Mouse (Mus musculus) intestine, embryonic 16.5 days (tissue): Measurements from ENCODE around the gene Igflr1. TPM values are rescaled to one million over a fixed set of nuclear protein-coding genes. Genes with fewer than 3 reads are reported as not detected.
A peak's percentile ranks its signal among the peaks of the same experiment; 100 is the strongest.

Experiments
- ATAC-seq: fragments of 200-750 bp; cut with Nextera tagmentation; 2 replicates; pipeline ENCODE4 v1.8.0; 2017; ENCODE audit warnings: moderate TSS enrichment, moderate library complexity
- H3K27ac ChIP-seq: fragments of 300-500 bp; sonication (generic); 2 replicates; pipeline ENCODE4 v1.5.1; 2014; ENCODE audit warnings: mild to moderate bottlenecking, low read length
- H3K27me3 ChIP-seq: fragments of 300-500 bp; sonication (generic); replicated peaks from 2 replicates; pipeline ENCODE4 v1.6.1; 2014; ENCODE audit warnings: low read length, control low read depth, mixed read lengths; ENCODE audit not compliant: control insufficient read depth, insufficient read depth
- H3K36me3 ChIP-seq: fragments of 300-500 bp; sonication (generic); 2 replicates; pipeline ENCODE4 v1.6.1; 2014; ENCODE audit warnings: low read length, control low read depth; ENCODE audit not compliant: control insufficient read depth, insufficient read depth
- H3K4me1 ChIP-seq: fragments of 300-500 bp; sonication (generic); 2 replicates; pipeline ENCODE4 v1.6.1; 2014; ENCODE audit warnings: low read length, control low read depth, mixed read lengths; ENCODE audit not compliant: control insufficient read depth, insufficient read depth
- H3K4me2 ChIP-seq: fragments of 300-500 bp; sonication (generic); 2 replicates; pipeline ENCODE4 v1.6.1; 2014; ENCODE audit warnings: low read depth, low read length, control low read depth
- H3K4me3 ChIP-seq: fragments of 300-500 bp; sonication (generic); 2 replicates; pipeline ENCODE4 v1.5.1; 2014; ENCODE audit warnings: mild to moderate bottlenecking, low read length
- H3K9ac ChIP-seq: fragments of 300-500 bp; sonication (generic); 2 replicates; pipeline ENCODE4 v1.6.1; 2014; ENCODE audit warnings: low read depth, low read length
- H3K9me3 ChIP-seq: fragments of 300-500 bp; sonication (generic); 2 replicates; pipeline ENCODE4 v1.6.1; 2016; ENCODE audit warnings: low read length, control low read depth; ENCODE audit not compliant: control insufficient read depth
- WGBS: fragments of 180-500 bp; shearing (Covaris S2); extraction: QIAGEN DNeasy Blood & Tissue Kit; methylation state at CpG from one replicate; pipeline ENCODE4 v1.1.7; 2014; 5-methylcytosine and 5-hydroxymethylcytosine counted together
- polyA plus RNA-seq: library from polyadenylated mRNA; unstranded; fragments of >200 nt; fragmentation: Nextera tagmentation; extraction: Ambion mirVana; gene quantifications from 2 replicates; pipeline ENCODE4 v1.2.1, GENCODE M21; 2015

The Igflr1 gene
- 3.7 and 5.4 TPM in 2 replicates for polyA plus RNA-seq

- no peaks in the 10 kb centered on the region for H3K27me3 ChIP-seq
- no peak for ATAC-seq
- H3K36me3 ChIP-seq = peaks cover 21% of the 10 kb centered on the region
- H3K9me3 ChIP-seq = no peaks in the 10 kb centered on the region
- no peak within 1 kb of the TSS for H3K4me3 ChIP-seq
- no peak within 1 kb of the TSS for H3K4me2 ChIP-seq
- H3K27ac ChIP-seq = no peak within 1 kb of the TSS
- H3K9ac ChIP-seq = no peak within 1 kb of the TSS
- H3K4me1 ChIP-seq = peaks cover 10% of the 10 kb centered on the region
- 95% methylated on average over 12 of the region's 12 CpGs for WGBS
Observed at GRCm38 (mm10) chr7:30564970-30565571, at the start of gene Igflr1. Gene Igflr1, plus strand, starts transcription at chr7:30565427.

- H3K27ac ChIP-seq = no peak overlapping the region
- H3K36me3 ChIP-seq = no peaks in the 10 kb centered on the region
- 46% methylated on average over 8 of the region's 8 CpGs for WGBS
- no peak for ATAC-seq
- no peaks in the 10 kb centered on the region for H3K4me1 ChIP-seq
- H3K9ac ChIP-seq = no peak overlapping the region
- H3K4me3 ChIP-seq = no peak overlapping the region
- H3K9me3 ChIP-seq = no peaks in the 10 kb centered on the region
- no peaks in the 10 kb centered on the region for H3K27me3 ChIP-seq
- no peak overlapping the region for H3K4me2 ChIP-seq
Observed at GRCm38 (mm10) chr7:30518325-30518724, 46.9 kb upstream of the Igflr1 start.

DNA sequence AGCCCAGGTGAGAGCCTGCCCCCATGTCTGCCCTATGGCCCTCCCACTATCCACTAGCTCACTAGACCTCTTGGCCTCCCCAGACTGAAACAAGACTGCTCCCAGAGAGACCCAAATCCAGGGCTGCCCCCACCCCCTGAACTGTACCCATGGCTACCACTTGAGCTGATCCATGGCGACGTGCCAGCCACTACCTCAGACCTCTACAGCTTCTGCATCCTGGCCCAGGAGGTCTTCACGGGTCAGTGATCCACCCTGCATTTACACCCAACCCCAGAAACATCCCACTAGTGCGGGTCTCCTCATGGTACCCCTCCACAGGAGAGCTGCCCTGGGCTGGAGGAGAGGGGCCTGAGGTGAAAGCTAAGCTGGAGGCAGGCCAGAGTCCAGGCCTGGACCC, 44.8 kb upstream of the Igflr1 start:
- H3K4me1 ChIP-seq = no peaks in the 10 kb centered on the region
- H3K4me3 ChIP-seq = no peak overlapping the region
- peaks cover 4% of the 10 kb centered on the region; the same call in 1 of the 2 replicates for H3K36me3 ChIP-seq
- H3K27ac ChIP-seq = no peak overlapping the region
- no peak overlapping the region for H3K9ac ChIP-seq
- no peak overlapping the region for H3K4me2 ChIP-seq
- no peak for ATAC-seq
- H3K9me3 ChIP-seq = no peaks in the 10 kb centered on the region
- 87% methylated on average over 4 of the region's 4 CpGs for WGBS
- H3K27me3 ChIP-seq = no peaks in the 10 kb centered on the region

DNA sequence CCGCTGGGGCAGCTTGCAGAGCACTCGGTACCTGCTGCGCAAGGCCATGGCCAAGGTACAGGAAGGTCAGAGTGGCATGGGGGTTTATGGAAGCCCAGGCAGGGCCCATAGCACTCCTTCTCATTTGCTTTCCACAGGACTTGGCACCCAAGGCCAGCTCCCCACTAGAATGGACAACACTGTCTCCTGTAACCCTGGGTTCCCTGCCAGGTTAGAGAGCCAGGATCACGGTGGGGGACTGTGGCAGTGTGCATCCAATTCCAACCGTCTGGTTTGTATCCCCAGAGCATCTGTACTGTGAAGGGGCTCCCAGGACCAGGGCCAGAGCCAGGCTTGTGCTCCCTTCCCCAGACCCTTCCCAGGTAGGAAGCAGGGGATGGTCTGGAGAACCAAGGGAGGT, 44.4 kb upstream of the Igflr1 start:
- no peak for ATAC-seq
- Histone ChIP-seq H3K4me1 (peaks cover 2% of the 10 kb centered on the region; the same call in 1 of the 2 replicates), H3K36me3 (peaks cover 6% of the 10 kb centered on the region), H3K27me3 (no peaks in the 10 kb centered on the region), H3K9ac (no peak overlapping the region), H3K4me3 (no peak overlapping the region), H3K4me2 (no peak overlapping the region), H3K27ac (no peak overlapping the region), H3K9me3 (no peaks in the 10 kb centered on the region)
- 68% methylated on average over 5 of the region's 5 CpGs for WGBS

- 80% methylated on average over 10 of the region's 10 CpGs for WGBS
- no peaks in the 10 kb centered on the region for H3K9me3 ChIP-seq
- no peaks in the 10 kb centered on the region for H3K27me3 ChIP-seq
- H3K36me3 ChIP-seq = peaks cover 13% of the 10 kb centered on the region
- H3K9ac ChIP-seq = no peak overlapping the region
- H3K4me3 ChIP-seq = no peak overlapping the region
- no peak for ATAC-seq
- H3K4me2 ChIP-seq = no peak overlapping the region
- no peak overlapping the region for H3K27ac ChIP-seq
- H3K4me1 ChIP-seq = peaks cover 9% of the 10 kb centered on the region
Observed at GRCm38 (mm10) chr7:30522871-30523270, 42.4 kb upstream of the Igflr1 start.

DNA sequence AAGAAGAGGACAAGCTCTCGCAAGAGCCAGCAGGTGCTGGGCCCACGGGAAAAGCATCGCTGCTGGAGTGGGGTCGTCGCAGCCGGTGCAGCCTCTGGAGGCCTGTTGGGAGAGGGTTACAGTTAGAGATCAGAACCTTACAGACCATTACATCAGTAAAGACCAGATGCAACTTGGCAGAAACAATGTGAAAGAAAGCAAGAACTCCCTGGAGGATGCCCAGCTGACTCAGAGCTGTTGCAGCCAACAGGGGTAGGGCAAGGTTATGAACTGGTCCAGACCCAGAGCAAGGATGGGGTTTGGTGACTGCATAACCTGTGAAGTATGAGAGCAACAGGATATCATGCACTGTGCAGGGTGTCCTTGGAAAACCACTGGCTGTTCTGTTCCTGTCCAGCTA, 40.7 kb upstream of the Igflr1 start:
- WGBS = 87% methylated on average over 6 of the region's 6 CpGs
- Histone ChIP-seq H3K36me3 (peaks cover 19% of the 10 kb centered on the region), H3K4me2 (no peak overlapping the region), H3K27ac (no peak overlapping the region), H3K4me1 (peaks cover 9% of the 10 kb centered on the region), H3K27me3 (no peaks in the 10 kb centered on the region), H3K9ac (no peak overlapping the region), H3K9me3 (no peaks in the 10 kb centered on the region), H3K4me3 (no peak overlapping the region)
- ATAC-seq = no peak

DNA sequence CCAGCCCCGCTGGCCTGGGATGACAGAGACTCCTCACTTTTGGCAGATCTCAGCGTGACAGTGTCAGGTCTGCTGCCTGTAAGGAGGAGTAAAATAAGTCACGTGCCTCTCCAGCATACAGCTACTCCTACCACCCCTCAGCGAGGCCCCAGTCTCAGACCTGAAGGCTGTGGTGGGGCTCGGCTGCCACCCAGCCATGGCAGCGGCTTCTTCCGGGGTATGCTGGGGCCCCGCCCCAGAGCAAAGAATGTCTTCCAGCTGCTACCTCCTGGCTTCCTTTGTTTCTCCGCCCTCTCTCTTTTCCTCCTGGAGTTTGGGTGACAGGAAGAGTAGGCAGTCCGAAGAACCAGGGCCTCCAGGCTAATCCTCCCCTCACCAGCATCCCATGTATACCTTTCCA, 39.3 kb upstream of the Igflr1 start:
- ATAC-seq = peak; percentile 63
- 23% methylated on average over 10 of the region's 10 CpGs for WGBS

DNA sequence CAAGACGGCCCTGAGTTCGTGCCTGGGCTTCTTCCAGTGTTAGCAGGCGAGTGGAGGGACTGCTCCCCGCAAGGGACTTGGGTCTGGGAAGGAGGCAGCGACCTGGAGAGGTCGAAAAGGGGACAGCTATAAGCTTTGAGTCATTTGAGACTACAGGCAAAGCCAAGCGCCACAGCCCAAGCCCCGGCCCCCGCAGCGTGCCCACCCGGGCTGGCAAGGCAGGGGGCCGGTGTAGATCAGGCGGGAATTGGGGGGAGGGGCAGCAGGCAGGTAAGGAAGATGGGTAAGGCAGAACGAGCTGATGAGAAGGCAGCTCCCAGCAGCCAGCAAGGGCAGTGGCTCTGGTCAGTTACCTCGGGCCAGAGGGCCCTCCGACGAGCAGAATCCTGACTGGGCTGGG, 38.8 kb upstream of the Igflr1 start:
- peak; percentile 6 for ATAC-seq
- Histone ChIP-seq H3K36me3 (peaks cover 23% of the 10 kb centered on the region), H3K9ac (peak overlapping the region; percentile 57), H3K4me3 (no peak overlapping the region), H3K4me2 (peak overlapping the region; percentile 13), H3K27me3 (no peaks in the 10 kb centered on the region), H3K9me3 (no peaks in the 10 kb centered on the region), H3K27ac (peak overlapping the region; percentile 23; the same call in 1 of the 2 replicates), H3K4me1 (peaks cover 9% of the 10 kb centered on the region)
- WGBS = 33% methylated on average over 17 of the region's 17 CpGs

More for the DNA sequence above, 39.3 kb upstream of the Igflr1 start:
- Histone ChIP-seq H3K36me3 (peaks cover 23% of the 10 kb centered on the region), H3K9me3 (no peaks in the 10 kb centered on the region), H3K4me2 (peak overlapping the region; percentile 13), H3K4me3 (no peak overlapping the region), H3K9ac (peak overlapping the region; percentile 57), H3K27me3 (no peaks in the 10 kb centered on the region), H3K27ac (peak overlapping the region; percentile 23; the same call in 1 of the 2 replicates), H3K4me1 (peaks cover 9% of the 10 kb centered on the region)

- peaks cover 23% of the 10 kb centered on the region for H3K36me3 ChIP-seq
- no peak overlapping the region for H3K27ac ChIP-seq
- no peaks in the 10 kb centered on the region for H3K27me3 ChIP-seq
- peaks cover 10% of the 10 kb centered on the region for H3K4me1 ChIP-seq
- 0 out of 2 replicates have a peak overlapping the region, but pooled peaks have one; percentile 57 for H3K9ac ChIP-seq
- ATAC-seq = no peak
- H3K9me3 ChIP-seq = no peaks in the 10 kb centered on the region
- WGBS = 77% methylated on average over 14 of the region's 14 CpGs
- H3K4me2 ChIP-seq = no peak overlapping the region
- no peak overlapping the region for H3K4me3 ChIP-seq
Observed at GRCm38 (mm10) chr7:30526981-30527380, 38.2 kb upstream of the Igflr1 start.
